Mouse (Mus musculus) c-Kit-positive CD71-positive TER-119-positive erythroid progenitor cells, embryonic 14.5 days (primary cell): ENCODE measurements around the gene Gm45713.

ENCODE experiments used
- DNase-seq: peaks from one replicate; pipeline ENCODE4 v3.0.0-alpha.2; 2013; ENCODE audit warnings: low spot score

Gm45713 gene

GRCm38 (mm10) chr7:45141914-45142313 lies 5.9 kb upstream of the Gm45713 start:
- no peak for DNase-seq

GRCm38 (mm10) chr7:45141319-45141718 lies 5.3 kb upstream of the Gm45713 start:
- no peak for DNase-seq

- DNase-seq, result no peak
These were observed 4.1 kb upstream of the Gm45713 start for GRCm38 (mm10) chr7:45139904-45140723.

GRCm38 (mm10) chr7:45138403-45138802 lies 2.4 kb upstream of the Gm45713 start:
- DNase-seq, result no peak

- peak; percentile 72 for DNase-seq
These were observed 1.4 kb upstream of the Gm45713 start for GRCm38 (mm10) chr7:45137171-45138006.

- DNase-seq, result peak; percentile 56
These were observed 661 bp downstream of the Gm45713 start for GRCm38 (mm10) chr7:45135370-45135769.

- peak; percentile 83 for DNase-seq
These were observed 1.4 kb downstream of the Gm45713 start for GRCm38 (mm10) chr7:45134544-45135026.

GRCm38 (mm10) chr7:45133446-45134159 lies 2.4 kb downstream of the Gm45713 start:
- no peak for DNase-seq

- DNase-seq, result no peak
These were observed 4.2 kb downstream of the Gm45713 start for GRCm38 (mm10) chr7:45131850-45132249.

- DNase-seq, result no peak
These were observed 6.1 kb downstream of the Gm45713 start for GRCm38 (mm10) chr7:45129776-45130512.

- peak; percentile 56 for DNase-seq
These were observed 6.7 kb downstream of the Gm45713 start for GRCm38 (mm10) chr7:45129318-45129717.

GRCm38 (mm10) chr7:45128624-45129246 lies 7.3 kb downstream of the Gm45713 start, which contains the start of gene Rpl13a:
TSS of gene Rpl13a (minus strand) at chr7:45128761.
- DNase-seq, result peak; percentile 99

GRCm38 (mm10) chr7:45127700-45128224 lies 8.3 kb downstream of the Gm45713 start:
- DNase-seq, result peak; percentile 30

GRCm38 (mm10) chr7:45126844-45127699 lies 9.0 kb downstream of the Gm45713 start:
- peak; percentile 24 for DNase-seq

GRCm38 (mm10) chr7:45126147-45126843 lies 9.7 kb downstream of the Gm45713 start:
- DNase-seq, result no peak

GRCm38 (mm10) chr7:45125649-45126048 lies 10.4 kb downstream of the Gm45713 start:
- peak; percentile 33 for DNase-seq

GRCm38 (mm10) chr7:45125144-45125600 lies 10.9 kb downstream of the Gm45713 start:
- DNase-seq, result peak; percentile 71

GRCm38 (mm10) chr7:45124224-45125143 lies 11.5 kb downstream of the Gm45713 start, which contains the start of gene Rps11:
TSS of gene Rps11 (minus strand) at chr7:45124439.
- peak; percentile 100 for DNase-seq
